Mouse (Mus musculus) adrenal gland, postnatal 25 days (tissue): Measurements from ENCODE around the gene Samd4b. TPM values are rescaled to one million over a fixed set of nuclear protein-coding genes. Genes with fewer than 3 reads are reported as not detected.

ENCODE experiments used
- DNase-seq: peaks from one replicate; pipeline ENCODE4 v3.0.0; 2021; ENCODE audit warnings: mixed read lengths
- total RNA-seq: library from RNA; stranded (reverse); gene quantifications from 2 replicates; pipeline ENCODE4 v1.2.3, GENCODE M21; 2021

The Samd4b gene
- total RNA-seq, 1 experiment from 2014 or later = 69.4 TPM

DNA sequence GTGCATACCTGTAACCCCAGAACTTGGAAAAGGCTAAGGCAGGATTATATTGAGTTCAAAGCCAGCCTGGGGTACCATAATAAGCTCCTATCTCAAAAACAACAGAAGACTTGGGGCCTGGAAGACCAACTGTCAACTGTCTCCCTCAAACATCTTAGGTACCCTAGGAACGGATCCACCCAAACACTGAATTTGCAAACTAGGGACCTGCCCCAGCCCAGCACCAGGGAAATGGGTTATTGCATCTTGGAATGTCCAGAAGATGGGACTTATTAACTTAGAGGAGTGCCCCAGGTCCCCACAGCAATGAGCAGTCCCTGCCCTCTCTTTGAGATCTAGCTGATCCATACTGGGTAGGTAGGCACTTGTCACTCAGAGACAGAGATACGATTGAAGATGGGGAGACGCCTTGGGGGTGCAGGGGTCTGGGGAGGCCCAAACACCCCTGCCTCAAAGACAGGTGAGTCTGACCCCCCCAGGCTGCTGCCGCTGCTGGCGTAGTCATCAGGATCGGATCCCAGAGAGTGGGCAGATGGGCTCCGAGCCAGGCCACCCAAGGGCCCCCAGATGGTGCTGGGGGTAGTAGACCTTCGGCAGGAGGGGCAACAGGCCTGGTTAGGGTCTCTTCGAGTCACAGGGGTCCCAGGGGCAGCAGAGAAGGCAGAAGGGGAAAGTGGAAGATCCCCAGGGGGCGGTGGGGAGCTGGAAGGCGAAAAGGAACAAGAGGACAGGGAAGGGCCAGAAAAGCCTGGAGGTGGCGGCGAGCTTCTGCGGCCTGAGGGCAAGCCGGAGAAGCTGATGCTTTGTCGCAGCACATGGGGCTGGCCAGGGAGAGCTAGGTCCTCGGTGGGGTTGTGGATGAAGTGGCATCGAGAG is 220.5 kb downstream of the Samd4b start:
- DNase-seq = no peak

DNA sequence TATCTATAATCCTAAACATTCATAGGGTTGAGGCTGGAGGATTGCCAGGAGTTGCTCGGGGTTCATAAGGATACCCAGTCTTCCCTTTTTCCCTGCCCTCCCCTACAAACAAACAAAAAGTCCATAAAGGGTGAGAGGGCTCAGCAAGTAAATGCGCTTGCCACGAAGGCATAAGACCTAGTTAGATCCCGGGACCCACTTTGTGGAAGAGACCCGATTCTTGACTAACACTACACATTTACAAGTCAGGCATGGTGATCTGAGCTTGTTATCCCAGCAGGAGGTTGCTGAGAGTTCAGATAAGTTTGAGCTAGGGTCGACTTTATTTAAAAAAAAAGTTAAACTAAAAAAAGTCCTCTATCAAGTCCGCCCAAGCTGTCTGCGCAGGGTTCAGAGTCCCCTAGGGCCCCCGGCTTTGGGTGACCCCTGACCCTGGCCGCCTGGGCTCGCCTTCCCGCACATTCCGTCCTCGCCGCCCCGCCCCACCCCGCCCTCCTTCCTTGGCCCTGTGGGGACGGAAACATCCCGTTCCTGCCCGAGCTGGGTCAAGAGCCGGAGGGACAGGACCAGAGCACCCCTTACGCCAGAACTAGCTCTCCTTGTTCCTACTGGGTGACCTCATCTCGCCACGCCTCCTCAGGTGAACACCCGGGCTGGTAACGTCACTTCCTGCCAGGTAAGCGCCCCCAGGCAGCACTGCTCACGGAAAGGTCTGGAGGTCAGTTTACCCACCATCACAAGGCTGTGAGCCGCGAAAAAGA is 221.8 kb downstream of the Samd4b start:
- DNase-seq = peak; percentile 77

DNA sequence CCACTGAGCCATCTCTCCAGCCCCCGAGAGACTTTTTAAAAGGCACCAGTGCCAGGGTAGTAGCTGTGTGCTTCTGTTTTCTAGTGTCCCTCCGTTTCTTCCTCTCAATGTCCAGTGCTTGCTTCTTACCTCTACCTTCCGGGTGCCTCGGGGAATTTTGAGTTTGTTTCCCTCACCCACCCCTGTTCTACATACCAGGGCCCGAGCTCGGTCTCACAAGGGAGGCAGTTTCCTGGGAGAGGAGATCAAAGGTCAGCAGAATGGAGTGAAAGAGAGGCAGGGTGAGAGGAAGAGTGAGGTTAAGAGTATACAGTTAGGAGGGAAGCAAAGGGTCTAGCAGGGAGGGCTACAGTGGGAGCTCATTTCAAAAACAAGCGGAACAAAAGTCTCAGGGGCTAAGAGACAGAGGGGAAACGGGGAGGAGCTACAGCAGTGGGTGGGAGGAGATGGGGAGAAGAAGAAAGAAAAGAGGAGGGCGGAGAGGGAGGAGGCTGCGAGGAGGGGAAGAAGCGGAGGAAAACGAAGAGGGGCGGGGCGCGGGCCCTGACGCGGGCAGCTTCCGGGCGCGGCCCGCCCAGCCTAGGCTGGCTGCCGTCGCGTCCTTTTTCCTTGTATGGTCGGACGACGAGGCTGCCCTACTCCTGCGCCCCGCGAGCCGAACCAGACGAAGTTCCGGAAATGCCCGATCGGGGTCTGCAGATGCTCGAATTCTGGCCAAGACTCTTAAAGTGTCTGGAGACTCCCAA is 222.6 kb downstream of the Samd4b start:
- peak; percentile 90 for DNase-seq

DNA sequence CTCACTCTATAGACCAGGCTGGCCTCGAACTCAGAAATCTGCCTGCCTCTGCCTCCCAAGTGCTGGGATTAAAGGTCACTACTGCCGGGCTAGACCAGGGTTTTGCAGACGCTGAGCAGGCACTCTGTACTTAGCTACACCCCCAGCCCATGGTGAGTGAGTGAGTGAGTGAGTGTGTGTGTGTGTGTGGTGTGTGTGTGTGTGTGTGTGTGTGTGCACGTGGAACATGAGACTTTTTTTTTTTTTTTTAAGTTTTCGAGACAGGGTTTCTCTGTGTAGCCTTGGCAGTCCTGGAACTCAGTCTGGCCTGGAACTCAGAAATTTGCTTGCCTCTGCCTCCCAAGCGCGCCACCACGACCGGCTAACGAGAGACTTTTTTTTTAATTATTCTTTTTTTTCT is 223.3 kb downstream of the Samd4b start:
- DNase-seq = no peak

DNA sequence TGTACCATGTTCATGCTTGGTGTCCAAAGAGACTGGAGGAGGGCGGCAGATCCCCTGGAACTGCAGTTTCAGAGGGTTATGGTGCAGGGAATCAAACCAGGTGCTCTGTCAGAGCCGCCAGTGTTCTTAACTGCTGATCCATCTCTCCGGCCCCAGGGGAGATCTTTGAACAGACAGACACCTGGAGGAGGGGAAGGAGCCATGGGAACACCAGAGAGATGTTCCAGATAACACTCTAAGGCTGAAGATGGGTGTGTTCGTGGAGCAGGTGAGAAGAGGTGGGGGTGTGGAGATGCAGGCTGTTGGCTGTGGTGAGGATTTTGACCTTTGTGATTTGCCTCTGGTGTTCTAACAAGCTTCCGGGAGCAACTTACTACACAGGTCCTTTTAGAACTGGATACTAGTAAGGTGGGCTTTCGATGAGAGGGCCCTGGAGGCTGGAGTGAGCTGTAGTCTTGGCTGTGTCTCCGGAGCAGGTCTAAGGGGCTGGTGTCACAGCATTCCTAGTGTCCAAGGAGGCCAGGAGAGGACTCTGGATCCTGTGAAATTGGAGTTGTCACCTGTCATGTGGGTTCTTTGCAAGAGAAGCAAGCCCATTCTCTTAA is 224.0 kb downstream of the Samd4b start:
- no peak for DNase-seq

DNA sequence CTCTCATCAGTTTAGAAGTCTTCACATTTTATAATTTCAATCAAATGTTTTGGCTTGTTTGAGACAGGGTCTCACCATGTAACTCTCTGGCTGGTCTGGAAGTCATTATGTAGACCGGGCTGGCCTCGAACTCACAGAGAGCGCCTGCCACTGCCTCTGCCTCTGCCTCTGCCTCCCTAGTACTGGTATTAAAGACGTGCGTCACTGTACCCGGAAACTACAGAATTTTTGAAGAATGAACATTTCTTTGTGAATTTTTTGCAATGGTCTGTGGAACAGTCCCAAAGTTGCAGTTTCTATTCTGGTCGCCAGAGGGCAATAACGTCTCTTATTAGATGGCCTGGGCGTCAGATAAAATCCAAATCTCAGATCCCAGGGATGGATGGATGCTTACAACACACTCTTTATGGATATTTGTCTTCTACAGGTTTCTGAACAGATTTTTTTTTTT is 224.8 kb downstream of the Samd4b start:
- DNase-seq = peak; percentile 55

DNA sequence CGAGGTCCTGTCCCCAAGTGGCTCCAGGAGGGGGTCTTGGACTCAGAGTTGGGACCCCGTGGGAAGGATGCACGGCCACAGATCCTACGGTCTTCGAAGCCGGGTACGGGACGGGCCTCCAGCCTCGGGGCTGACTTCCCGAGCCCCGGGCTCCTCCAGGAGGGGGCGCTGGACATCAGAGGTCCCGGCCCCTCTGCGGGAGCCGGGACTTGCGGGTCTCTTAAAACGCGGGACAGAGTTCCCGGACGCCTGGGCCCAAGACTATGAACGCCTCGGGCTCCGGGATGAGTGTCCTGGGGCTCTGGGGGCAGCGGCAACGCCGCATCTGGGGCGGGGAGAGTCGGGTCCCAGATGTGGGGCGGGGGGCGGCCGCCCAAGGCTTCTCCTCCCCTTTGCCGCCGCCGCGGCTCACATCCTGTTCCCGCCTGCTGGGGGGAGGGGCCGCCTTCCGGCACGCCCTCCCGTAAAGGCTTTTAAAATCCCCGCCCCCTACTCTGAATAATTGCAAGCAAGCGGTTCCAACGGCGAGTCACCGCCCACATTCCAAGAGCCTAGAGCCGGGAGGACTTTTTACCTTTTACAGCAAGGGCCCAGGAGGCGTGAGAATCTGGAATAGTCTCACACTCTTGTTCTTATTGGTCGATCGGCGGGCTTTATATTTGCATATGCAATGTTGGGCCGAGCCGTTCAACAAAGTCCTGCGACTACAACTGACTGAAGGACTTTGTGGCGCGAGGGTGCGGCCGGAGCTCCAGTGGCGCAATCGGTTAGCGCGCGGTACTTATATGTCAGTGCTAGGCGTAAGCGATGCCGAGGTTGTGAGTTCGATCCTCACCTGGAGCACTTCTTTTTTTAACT is 225.5 kb downstream of the Samd4b start, which contains the start of gene Plekhg2:
TSS of gene Plekhg2 (minus strand) at position 349 of the 858 bp plus-strand sequence.
- peak; percentile 94 for DNase-seq

DNA sequence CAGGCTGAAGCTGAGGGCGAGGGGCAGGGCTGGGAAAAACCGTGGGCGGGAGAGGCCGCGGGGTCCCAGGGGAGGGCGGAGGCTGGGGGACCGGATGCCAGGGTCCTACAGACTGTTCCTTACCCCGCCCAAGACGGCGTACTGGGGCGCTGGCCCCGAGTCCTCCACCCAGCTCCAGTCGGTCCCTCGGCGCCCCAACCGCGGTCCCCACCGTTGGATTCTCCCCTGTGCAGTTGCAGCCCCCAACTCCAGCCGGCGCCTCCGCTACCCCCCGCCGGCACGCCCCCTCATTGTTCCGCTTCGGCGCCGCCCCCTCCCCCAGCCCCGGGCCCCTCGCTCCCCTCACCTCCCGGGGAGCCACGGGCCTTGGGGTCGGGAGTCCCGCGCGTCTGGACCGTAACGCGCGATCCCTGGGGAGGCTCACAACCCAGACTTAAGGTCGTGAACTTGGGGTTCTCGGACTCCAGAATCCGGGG is 226.4 kb downstream of the Samd4b start:
- peak; percentile 59 for DNase-seq

DNA sequence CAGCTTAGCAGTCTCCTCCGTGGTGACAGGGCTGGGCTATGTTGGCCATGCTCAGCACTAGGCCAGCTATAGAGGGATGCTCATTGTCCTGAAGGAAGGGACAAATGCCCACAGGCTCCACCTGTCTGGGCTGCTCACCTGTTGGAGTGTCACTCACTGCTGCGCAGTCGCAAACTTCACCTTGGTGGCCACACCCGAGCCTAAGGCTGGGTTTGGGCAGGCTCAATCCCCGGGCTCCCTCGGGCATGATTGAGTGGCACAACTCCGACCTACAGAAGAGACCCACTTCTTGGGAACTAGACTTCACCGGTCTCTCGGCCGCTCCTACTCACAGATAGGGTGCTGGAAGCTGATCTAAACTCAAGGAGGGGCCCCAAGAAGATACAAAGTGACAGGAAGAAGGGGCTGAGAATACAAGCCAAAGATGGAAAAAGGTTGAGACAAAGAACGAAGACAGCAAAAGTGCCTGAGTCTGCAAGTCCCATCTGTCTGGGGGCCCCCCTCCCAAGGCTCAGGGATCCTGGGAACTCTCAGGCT is 226.9 kb downstream of the Samd4b start:
- DNase-seq = no peak

DNA sequence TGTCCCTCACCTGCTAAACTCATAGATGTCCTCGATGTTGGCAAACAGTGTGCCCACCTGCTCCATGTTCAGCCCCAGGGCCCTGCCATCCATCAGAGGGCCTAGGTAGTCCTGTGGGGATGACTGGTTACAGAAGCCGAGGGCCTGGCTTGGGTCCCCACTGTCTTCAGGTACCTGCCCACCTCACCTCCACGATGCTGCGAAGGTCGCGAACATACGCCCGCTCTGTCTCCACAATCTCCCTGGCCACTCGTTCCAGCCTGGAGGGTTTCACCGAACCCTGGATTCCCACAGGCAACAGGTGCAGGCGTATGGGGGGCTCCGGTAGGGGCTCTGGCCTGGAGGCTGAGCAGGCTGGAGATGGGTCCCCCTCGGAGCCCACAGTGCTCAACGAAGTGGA is 227.9 kb downstream of the Samd4b start:
- DNase-seq = no peak

DNA sequence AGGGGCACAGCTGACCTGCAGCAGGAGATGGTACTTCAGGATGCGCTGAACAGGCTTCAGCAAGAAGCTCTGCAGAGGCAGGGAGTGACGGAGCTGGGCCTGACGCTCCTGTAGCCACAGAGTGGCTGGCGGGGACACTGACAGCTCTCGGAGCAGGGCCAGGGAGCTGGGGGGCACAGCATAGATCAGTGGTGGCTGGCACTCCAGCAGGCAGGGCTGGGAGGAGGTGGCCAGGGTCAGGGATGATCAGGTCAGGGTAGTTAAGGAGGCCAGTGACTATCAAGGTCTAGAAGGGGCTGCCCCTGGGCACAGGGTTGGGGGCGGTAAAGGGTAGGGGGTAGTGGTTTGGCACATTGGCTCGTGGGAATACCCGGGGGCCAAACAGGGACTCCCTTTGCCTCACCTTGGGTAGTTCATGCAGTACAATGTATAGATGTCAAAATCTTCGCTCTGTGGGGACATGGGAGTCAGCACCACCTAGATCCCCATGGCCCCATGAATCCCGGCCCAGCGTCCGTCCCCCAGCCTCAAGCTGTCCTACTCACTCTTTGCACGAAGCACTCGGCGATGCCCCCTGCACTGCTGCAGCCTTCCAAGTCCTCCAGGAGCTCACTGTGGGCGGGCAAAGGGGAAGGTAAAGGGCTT is 229.5 kb downstream of the Samd4b start:
- DNase-seq = no peak

DNA sequence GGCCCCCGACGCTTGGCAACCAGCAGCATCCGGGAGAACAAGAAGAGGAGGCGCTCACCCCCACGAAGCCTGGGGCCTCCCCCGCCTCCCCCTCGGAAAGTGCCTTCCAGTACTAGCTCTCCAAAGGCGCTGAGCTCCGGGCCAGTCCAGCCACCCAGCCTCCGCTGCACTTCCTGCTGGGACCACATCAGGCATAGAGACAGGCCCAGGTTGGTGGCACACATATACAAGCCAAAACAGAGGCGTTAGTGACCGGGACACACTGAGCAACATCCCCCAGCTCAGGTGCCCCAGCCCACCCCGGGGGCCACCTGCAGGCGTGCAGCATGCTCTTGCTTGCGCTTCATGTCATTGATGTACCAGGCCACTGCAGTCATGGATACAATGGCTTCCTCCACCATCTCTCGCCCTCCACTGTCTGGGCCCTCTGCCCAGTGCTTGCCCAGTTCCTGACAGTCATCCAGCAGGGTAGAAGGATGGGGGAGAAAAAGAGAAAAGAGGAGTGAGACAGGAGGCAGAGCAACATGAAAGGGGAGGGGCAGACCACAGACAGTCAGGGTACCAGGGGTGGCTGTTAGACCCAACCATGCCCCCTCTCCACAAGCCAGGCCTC is 230.2 kb downstream of the Samd4b start:
- no peak for DNase-seq

DNA sequence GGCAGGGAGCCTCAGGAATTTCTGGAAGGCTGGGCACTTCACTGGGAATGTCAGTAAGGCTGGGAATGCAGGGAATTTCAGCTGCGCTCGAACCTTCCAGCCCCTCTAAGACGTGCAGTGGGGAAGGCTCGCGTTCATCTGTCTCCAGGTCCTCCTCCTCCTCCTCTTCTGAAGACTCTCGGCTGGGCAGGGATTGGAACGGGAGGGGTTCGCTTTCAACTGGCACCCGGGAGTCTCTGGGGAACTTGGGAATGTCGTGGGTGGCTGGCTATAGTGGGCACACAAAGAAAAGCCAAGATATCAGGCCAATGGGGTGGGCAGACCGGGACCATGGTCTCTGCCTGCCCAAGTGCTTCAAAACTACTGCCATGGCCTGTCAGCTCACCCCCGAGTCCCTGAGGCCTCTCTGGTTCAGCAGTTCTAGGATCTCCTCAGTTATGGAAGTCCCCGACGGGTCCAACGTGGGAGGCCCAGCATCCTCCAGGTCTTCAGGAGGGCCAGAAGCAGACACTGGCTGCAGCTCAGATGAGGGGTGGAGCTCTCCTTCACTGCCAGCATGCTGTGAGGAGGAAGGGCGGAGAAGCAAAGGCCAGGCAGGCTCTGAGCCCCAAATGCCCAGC is 235.4 kb downstream of the Samd4b start:
- no peak for DNase-seq

DNA sequence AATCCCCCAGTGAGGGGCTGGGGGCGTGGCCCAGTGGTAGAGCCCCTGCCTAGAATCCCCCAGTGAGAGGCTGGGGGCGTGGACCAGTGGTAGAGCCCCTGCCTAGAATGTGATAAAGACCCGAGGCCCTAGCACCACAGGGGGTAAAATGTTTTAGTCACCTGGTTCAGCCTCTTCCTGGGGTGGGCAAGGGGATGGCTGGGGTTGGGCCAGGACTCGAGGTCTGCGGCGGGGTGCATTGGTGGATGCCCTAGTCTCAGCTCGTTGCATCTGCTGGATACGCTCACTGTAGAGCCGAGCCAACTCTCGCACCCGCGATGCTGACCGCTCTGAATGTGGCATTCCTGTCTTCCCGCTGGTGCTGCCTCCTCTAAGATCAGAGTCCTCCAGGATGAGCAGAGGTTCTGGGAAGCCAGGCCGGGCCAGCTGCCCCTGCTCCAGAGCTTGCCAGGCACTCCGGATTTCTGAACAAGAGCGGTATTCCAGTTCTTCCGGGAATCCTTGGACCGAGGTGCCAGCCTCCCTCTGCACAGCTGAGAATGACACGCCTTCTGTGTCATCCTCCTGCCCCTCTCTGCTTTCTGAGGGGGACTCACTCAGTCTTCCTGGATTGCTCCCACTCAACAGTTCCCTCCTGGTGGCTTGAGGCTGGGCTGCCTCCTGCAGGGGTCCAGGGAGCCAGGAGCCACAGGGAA is 236.2 kb downstream of the Samd4b start:
- DNase-seq = no peak

DNA sequence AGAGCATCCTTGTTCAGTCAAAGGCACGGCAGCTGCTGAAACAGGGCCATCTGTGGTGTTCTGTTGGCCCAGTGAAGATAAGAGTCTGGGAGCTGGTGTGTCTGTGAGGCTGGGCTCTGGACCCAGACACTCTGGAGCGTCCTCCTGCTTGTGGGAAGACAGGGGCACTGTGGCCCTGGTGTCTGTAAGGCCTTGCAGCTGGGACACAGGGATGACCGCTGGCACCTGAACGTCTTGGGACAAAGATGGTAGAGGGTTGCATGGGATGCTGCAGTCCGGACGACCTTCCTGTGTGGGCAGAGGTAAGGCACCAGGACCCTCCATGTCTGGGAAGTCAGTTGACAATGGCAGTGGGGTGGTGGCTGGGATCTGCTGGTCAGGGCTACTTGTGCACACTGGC is 237.7 kb downstream of the Samd4b start:
- DNase-seq = no peak

DNA sequence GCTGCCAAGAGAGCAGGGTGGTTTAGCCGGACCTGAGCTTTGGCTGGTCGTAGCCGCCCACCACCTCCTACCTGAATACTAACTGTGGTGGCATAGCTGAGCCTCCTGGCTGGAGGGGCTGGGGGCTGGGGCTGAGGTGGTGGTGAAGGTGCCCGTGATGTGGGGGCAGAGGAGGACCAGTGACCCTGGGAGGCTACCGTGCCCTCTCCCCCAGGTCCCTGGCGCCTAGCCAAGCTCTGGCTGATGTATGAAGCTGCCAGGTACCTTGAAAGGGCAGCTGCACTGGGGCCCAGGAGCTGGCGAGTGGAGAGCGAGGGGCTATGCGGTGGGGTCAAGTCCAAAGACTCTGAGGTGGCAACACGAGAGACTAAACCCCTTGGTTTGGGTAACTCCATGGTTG is 238.1 kb downstream of the Samd4b start:
- DNase-seq = no peak

DNA sequence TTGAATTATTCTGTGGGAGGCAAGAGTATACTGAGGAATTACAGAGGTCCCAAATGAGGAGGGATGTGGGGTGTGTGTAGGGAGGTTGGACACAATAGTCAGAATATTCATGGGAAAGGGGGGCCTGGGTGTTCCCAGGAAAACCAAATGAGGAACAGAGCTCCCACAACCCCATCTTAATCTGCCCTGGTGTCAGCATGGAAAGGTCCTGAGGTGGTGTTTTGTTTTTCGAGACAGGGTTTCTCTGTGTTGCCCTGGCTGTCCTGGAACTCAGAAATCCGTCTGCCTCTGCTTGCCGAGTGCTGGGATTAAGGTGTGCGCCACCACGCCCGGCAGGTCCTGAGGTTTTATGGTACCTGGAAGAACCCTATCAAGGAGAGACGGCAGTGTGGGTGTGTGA is 239.5 kb downstream of the Samd4b start:
- DNase-seq = no peak

DNA sequence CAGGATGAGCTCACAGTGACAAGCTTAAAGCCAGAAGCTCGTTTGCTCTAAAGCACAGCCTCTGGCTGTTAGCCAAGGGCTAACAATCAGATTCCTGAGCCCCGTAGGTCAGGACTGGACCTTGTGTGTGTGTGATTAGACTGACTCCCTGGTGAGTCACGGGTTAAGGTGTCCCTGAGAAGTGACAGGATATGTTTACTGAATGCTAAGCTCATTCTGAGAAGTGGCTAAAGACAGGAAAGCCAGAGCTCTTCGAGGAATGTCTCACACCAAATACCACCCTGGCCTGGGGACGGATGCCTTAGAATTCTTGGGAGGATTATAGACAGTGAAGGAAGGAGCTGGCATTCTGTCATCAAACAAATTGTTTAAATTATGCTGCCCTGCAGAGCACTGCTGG is 240.0 kb downstream of the Samd4b start:
- no peak for DNase-seq

DNA sequence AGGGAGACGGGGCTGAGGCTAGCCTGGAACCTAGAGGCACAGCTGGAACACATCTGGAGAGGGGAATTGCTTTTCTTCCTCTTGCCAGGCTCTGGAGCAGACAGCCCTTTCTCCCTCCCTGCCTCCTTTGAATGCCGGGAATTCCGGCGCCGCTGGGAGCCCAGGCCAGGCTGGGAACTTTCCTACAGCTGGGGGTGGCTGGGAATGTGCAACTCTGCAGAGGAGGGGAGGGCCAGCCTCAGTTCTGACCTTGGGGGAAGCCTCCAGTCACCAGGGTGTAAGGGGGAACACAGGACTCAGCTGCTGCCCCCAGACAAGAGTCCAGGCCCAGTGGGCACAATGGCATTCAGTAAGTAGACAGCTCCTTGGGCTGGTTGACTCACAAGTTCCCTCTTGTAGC is 241.0 kb downstream of the Samd4b start:
- DNase-seq = no peak
